Mouse (Mus musculus) layer of hippocampus, adult 6 months (tissue): Measurements from ENCODE around the gene Tpsab1. TPM values are rescaled to one million over a fixed set of nuclear protein-coding genes. Genes with fewer than 3 reads are reported as not detected.

ENCODE experiments used
- long read RNA-seq, 2 experiments: library from polyadenylated mRNA; unstranded; transcript quantifications; one replicate each; pipeline ENCODE4 v2.0.0; 2019 to 2020
- polyA plus RNA-seq: library from polyadenylated mRNA; unstranded; fragments of <200 nt; fragmentation: Nextera tagmentation; gene quantifications from 2 replicates; pipeline ENCODE4 v1.2.3, GENCODE M21; 2021

The Tpsab1 gene
- polyA plus RNA-seq = not detected in 2 replicates
- long read RNA-seq, experiment 1 = 0 reads
- long read RNA-seq, experiment 2 = 0 reads

DNA sequence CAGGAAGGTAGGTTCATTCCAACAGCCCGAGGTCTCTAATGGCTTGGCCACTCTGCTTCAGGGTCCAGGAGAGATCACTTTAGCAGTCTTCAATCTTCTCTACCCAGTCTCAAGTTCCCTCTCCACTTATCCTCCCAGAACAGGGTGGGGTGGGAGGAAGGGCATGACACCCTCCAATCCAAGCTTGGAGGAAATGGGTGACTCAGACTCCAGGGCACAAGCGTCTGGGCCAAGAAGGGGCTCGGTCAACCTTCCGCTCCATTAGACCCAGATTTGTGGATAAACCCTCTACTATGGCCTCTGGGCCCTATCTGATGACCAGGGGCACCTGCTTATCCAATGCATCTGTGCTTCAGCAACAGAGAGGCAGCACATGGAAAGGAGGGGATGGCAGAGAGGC, at the start of gene Tpsab1:
Tpsab1 (minus strand) TSS at position 101 of the 400 bp plus-strand sequence.

DNA sequence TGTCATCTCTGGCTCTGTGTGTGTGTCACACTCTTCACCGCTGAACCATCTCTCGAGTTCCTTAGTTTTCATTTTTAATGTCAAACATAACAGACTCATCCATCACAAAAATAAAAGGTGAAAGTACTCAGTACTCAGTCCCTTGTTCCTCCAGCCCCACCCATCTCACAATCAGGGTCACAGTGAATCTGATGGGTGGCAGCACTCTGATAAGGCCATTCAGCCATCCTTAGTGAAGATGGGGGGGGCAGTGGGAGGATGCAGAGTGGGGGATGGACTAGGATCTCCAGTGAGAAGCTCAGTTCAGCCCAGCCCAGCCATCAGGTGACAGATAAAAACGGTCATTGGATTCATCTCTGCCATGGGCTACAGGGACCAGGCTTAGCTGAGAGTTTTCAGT, 23.6 kb upstream of the Tpsab1 start, which contains the start of gene Tpsg1:
Tpsg1 (plus strand) TSS at position 301 of the 400 bp plus-strand sequence.

GRCm38 (mm10) chr17:25366005-25366404, 20.6 kb upstream of the Tpsab1 start, which contains the start of gene Tpsb2:
Gene Tpsb2 (plus strand): TSS chr17:25366305.

DNA sequence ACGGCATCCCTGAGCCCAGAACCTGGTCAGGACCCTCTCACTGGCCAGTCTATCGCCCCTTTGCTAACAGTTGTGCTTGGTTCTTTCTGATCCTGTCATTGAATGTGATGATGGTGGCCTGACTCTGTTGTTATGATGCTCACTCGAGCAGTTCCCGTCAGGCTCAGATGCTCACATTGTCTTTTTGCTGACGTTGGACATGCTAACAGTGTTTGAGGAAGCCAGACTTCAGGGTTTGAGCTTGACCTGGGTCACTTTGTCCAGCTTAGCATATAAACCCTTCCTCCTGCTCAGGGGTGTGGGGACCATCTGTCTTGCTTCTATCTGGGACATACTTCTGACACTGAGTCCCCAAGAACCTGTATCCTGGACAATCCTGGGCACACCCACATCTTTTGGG, 27.0 kb downstream of the Tpsab1 start, which contains the start of gene Prss29:
Prss29 (plus strand) TSS at position 301 of the 400 bp plus-strand sequence.

GRCm38 (mm10) chr17:25308346-25308745, 37.0 kb downstream of the Tpsab1 start, which contains the start of gene Prss28:
Gene Prss28 (plus strand): TSS chr17:25308646.

GRCm38 (mm10) chr17:25298094-25298493, 47.3 kb downstream of the Tpsab1 start, which contains the start of gene Prss34:
Gene Prss34 (plus strand): TSS chr17:25298394.

Other genes starting within 250 kb of the Tpsab1 start
- gene Telo2, start 229.6 kb downstream of the Tpsab1 start, polyA plus RNA-seq = 9.6 and 9.7 TPM in 2 replicates
- 0.79 and 0.80 TPM in 2 replicates for gene Ptx4, start 224.8 kb downstream of the Tpsab1 start, polyA plus RNA-seq
- 31.4 and 33.7 TPM in 2 replicates for gene Clcn7, start 212.2 kb downstream of the Tpsab1 start, polyA plus RNA-seq
- gene Ccdc154, start 183.1 kb downstream of the Tpsab1 start, polyA plus RNA-seq = not detected in 2 replicates
- not detected in 2 replicates for gene Gm38655, start 170.1 kb downstream of the Tpsab1 start, polyA plus RNA-seq
- gene BC003965, start 161.0 kb downstream of the Tpsab1 start, polyA plus RNA-seq = 23.3 and 25.0 TPM in 2 replicates
- 15.3 and 15.6 TPM in 2 replicates for gene Unkl, start 157.2 kb downstream of the Tpsab1 start, polyA plus RNA-seq
- 90.7 and 91.3 TPM in 2 replicates for gene Gnptg, start 105.4 kb downstream of the Tpsab1 start, polyA plus RNA-seq
- 58.8 and 62.6 TPM in 2 replicates for gene Tsr3, start 105.4 kb downstream of the Tpsab1 start, polyA plus RNA-seq
- gene Baiap3, start 89.2 kb downstream of the Tpsab1 start, polyA plus RNA-seq = 3.0 and 4.2 TPM in 2 replicates
- 235 and 259 TPM in 2 replicates for gene Ube2i, start 70.9 kb downstream of the Tpsab1 start, polyA plus RNA-seq
- gene Prss34, start 47.2 kb downstream of the Tpsab1 start, polyA plus RNA-seq = not detected in 2 replicates
- gene Prss28, start 36.9 kb downstream of the Tpsab1 start, polyA plus RNA-seq = not detected in 2 replicates
- not detected in 2 replicates for gene Prss29, start 26.9 kb downstream of the Tpsab1 start, polyA plus RNA-seq
- gene Tpsb2, start 20.7 kb upstream of the Tpsab1 start, polyA plus RNA-seq = not detected in 2 replicates
- not detected in 2 replicates for gene Tpsg1, start 23.7 kb upstream of the Tpsab1 start, polyA plus RNA-seq
- 16.4 and 17.4 TPM in 2 replicates for gene Cacna1h, start 88.2 kb upstream of the Tpsab1 start, polyA plus RNA-seq
- gene Tekt4, start 109.1 kb upstream of the Tpsab1 start, polyA plus RNA-seq = 1.8 and 2.0 TPM in 2 replicates
- 0.18 and 0.23 TPM in 2 replicates for gene Sstr5, start 151.7 kb upstream of the Tpsab1 start, polyA plus RNA-seq
- 43.6 and 69.7 TPM in 2 replicates for gene Sox8, start 225.1 kb upstream of the Tpsab1 start, polyA plus RNA-seq
- 31.8 and 35.9 TPM in 2 replicates for gene Lmf1, start 233.5 kb upstream of the Tpsab1 start, polyA plus RNA-seq